Mouse (Mus musculus) sigmoid colon, adult 10 weeks (tissue): Measurements from ENCODE around the gene Mfsd13b. TPM values are rescaled to one million over a fixed set of nuclear protein-coding genes. Genes with fewer than 3 reads are reported as not detected.

Experiments used
- polyA plus RNA-seq: library from polyadenylated mRNA; stranded (reverse); fragments of 350-450 nt; fragmentation: Illumina TruSeq; extraction: RNeasy Lipid Tissue Mini Kit (QIAGEN cat#74804); gene quantifications from one replicate; pipeline ENCODE4 v1.2.3, GENCODE M21; 2014; ENCODE audit warnings: low read depth, low replicate concordance

Mfsd13b gene
- 0.41 TPM for polyA plus RNA-seq

DNA sequence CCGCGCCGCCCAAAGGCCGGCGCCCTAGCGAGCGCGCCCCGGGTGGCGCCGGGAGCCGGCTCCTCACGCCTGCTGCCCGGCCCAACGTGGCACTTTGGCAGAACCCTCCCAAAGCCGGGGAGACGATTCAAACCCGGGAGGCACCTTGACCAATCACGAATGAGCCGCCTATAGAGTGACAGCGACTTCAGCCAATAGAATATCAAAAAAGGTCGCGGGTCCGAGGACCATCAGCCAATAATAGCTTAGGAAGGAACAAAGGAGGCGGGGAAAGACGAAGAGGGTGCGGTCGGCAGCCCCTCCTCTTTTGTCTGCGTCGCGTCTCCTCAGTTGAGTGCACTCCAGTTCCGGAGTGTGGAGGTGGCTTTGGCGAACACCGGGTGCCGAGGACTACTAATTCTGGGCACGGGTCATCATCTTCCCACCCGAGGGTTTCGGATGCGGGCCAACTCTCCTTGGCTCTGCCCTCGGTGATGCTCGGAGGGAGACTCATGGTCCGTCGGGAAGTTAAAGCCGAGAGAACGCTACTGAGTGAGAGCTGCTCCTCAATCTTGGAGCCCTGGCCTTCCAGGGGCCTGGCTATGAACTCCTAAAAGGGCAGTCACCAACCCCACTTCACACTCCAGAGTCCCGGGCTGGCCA is at the start of gene Mfsd13b, which contains the start of gene Cdr2:
Mfsd13b (plus strand) TSS at position 310 of the 642 bp plus-strand sequence.
Cdr2 (minus strand) TSS at position 113 of the 642 bp plus-strand sequence.

DNA sequence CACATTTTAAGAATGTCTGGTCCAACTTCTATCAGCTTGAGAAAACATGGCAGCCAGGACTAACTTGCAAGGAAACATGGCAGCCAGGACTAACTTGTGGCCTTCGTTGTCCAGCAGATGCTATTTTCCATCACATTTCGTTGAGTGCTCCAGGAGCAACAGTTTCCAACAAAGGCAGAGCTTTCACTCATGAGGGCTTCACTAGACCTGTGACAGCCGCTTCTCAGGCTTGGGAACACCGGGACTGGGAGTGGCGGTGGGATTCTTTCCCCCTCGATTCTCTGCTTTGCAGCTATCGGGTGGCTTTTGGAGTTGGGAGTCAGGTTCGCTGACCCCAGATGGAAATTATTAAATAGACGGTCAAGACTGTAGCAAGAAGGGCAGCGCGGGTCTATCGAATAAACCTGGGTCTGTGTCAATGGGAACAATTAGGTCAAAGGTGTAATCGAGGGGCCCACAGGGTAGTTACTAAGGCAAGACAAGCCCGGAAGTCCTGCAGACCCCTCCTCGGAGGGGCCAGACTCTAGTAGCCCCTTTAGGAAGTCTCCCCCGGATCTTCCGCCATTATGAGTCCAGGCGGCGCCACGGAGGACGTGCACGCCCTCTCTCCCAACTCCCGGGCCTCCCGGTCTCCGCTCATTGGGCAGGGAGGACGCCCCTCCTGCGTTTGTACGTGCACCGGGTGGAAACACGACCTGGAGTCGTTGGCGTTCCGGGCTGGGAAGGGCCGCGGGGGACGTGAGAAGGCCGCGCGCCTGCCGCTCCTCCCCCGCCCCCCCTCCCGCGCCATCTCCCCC is 51.7 kb downstream of the Mfsd13b start, which contains the start of gene Mettl9:
Mettl9 (plus strand) TSS at position 590 of the 797 bp plus-strand sequence.

Other genes with a start within 250 kb of the Mfsd13b start
- gene Vwa3a, start 243.2 kb upstream of the Mfsd13b start, polyA plus RNA-seq: 0.13 TPM
- not detected for gene Gm5737, start 170.1 kb upstream of the Mfsd13b start, polyA plus RNA-seq
- gene Eef2k, start 139.7 kb upstream of the Mfsd13b start, polyA plus RNA-seq: 18.6 TPM
- 10.9 TPM for gene Polr3e, start 64.8 kb upstream of the Mfsd13b start, polyA plus RNA-seq
- 12.8 TPM for gene Cdr2, start 197 bp upstream of the Mfsd13b start, polyA plus RNA-seq
- 380 TPM for gene Mettl9, start 51.9 kb downstream of the Mfsd13b start, polyA plus RNA-seq
- 7.3 TPM for gene Igsf6, start 92.1 kb downstream of the Mfsd13b start, polyA plus RNA-seq
- gene Otoa, start 99.1 kb downstream of the Mfsd13b start, polyA plus RNA-seq: not detected